Mouse (Mus musculus): Measurements from ENCODE around the gene Ppp1r1b.

DNA sequence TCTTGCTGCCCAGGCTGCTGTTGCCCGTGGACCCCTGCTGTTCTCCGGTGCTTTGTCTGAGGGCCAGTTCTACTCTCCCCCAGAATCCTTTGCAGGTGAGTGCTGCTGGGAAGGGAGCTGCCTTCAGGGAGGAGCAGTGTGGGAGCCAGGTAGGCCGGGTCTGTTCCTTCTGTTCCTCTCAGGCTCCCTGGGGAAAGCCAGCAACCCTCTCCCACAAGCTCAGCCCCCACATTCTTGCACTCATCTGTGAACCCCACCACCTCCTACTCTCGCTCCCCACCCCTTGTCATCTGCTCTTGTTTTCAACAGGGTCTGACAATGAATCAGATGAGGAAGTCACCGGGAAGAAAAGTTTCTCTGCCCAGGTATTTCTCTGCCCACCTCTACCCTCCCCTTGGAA lies 28.6 kb downstream of the Ppp1r1b start:
- TF ChIP-seq POLR2A (IDR thresholded peaks at IDR 0.05; ENCODE audit: insufficient read depth, low read depth, low read length) (no peak), EP300 (IDR thresholded peaks at IDR 0.05; ENCODE audit: insufficient read depth, low read depth, low read length) (no peak), CTCF (IDR thresholded peaks at IDR 0.05) (no peak)

Measured in heart, adult 2 months (tissue).